Mouse (Mus musculus): ENCODE data around the gene Ppp2r5a. TPM values are rescaled to one million over a fixed set of nuclear protein-coding genes. Genes with fewer than 3 reads are reported as not detected.

Ppp2r5a gene
- total RNA-seq, 4 experiments from 2014 or later: 65.1 to 76.6 (median 70.6) TPM

- DNase-seq (ENCODE audit: low spot score in 2 of 2): no peak
These were observed 15.9 kb upstream of the Ppp2r5a start for GRCm38 (mm10) chr1:191418936-191419335.

GRCm38 (mm10) chr1:191417111-191417510 is 14.0 kb upstream of the Ppp2r5a start:
- DNase-seq (ENCODE audit: low spot score in 2 of 2): no peak

- no peak for DNase-seq (ENCODE audit: low spot score in 2 of 2)
These were observed 13.5 kb upstream of the Ppp2r5a start for GRCm38 (mm10) chr1:191416611-191417010.

GRCm38 (mm10) chr1:191414432-191414831 is 11.4 kb upstream of the Ppp2r5a start:
- peak; percentile 37 to 45 for DNase-seq (ENCODE audit: low spot score in 2 of 2)

GRCm38 (mm10) chr1:191413691-191414415 is 10.8 kb upstream of the Ppp2r5a start:
- no peak for DNase-seq (ENCODE audit: low spot score in 2 of 2)

GRCm38 (mm10) chr1:191410294-191411036 is 7.4 kb upstream of the Ppp2r5a start:
- no peak for DNase-seq (ENCODE audit: low spot score in 2 of 2)

GRCm38 (mm10) chr1:191407246-191407645 is 4.2 kb upstream of the Ppp2r5a start:
- no peak for DNase-seq (ENCODE audit: low spot score in 2 of 2)

GRCm38 (mm10) chr1:191406516-191406915 is 3.4 kb upstream of the Ppp2r5a start:
- no peak for DNase-seq (ENCODE audit: low spot score in 2 of 2)

- no peak for DNase-seq (ENCODE audit: low spot score in 2 of 2)
These were observed 1.8 kb upstream of the Ppp2r5a start for GRCm38 (mm10) chr1:191404721-191405329.

- no peak for DNase-seq (ENCODE audit: low spot score in 2 of 2)
These were observed 1.2 kb upstream of the Ppp2r5a start for GRCm38 (mm10) chr1:191404301-191404700.

GRCm38 (mm10) chr1:191402506-191402905 is 566 bp downstream of the Ppp2r5a start:
- no peak for DNase-seq (ENCODE audit: low spot score in 2 of 2)

GRCm38 (mm10) chr1:191396897-191397849 is 5.9 kb downstream of the Ppp2r5a start:
- peak; percentile 99 for DNase-seq (ENCODE audit: low spot score in 2 of 2)

GRCm38 (mm10) chr1:191396446-191396845 is 6.6 kb downstream of the Ppp2r5a start:
- no peak for DNase-seq (ENCODE audit: low spot score in 2 of 2)

GRCm38 (mm10) chr1:191395871-191396433 is 7.1 kb downstream of the Ppp2r5a start:
- peak in 1 of 2 experiments; percentile 41 for DNase-seq (ENCODE audit: low spot score in 2 of 2)

GRCm38 (mm10) chr1:191395200-191395599 is 7.9 kb downstream of the Ppp2r5a start:
- no peak for DNase-seq (ENCODE audit: low spot score in 2 of 2)

GRCm38 (mm10) chr1:191394126-191394525 is 8.9 kb downstream of the Ppp2r5a start:
- DNase-seq (ENCODE audit: low spot score in 2 of 2): no peak

- no peak for DNase-seq (ENCODE audit: low spot score in 2 of 2)
These were observed 9.5 kb downstream of the Ppp2r5a start for GRCm38 (mm10) chr1:191393536-191393935.

- DNase-seq (ENCODE audit: low spot score in 2 of 2): peak in 1 of 2 experiments; percentile 41
These were observed 11.8 kb downstream of the Ppp2r5a start for GRCm38 (mm10) chr1:191391311-191391710.

GRCm38 (mm10) chr1:191384786-191385430 is 18.2 kb downstream of the Ppp2r5a start:
- DNase-seq (ENCODE audit: low spot score in 2 of 2): no peak
